Mouse (Mus musculus): ENCODE results near the gene Olfr214.
"Not testable (repeated sequence)": the region's sequence is repeated elsewhere in the genome, so short reads cannot be mapped to it uniquely, and the experiment has no call there.

Olfr214 gene

DNA sequence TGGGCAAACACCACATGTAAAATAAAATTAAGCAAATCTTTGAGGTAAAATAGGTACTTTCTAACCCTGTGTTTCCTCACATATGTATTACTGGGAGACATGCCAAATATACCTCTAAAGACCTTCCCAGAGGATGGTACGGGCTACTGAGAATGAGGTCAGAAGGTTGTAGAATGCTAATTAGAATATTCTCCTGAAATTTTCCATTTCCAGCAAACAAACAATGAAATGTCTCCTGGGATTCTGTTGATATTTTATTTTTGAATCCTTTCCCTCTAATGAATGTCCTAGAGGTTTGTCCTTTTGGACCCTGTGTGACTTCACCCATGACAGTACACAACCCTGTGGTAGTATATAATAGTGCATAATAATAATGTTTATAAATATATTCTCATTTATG, at the start of gene Olfr214:
TSS of gene Olfr214 (plus strand) at position 301 of the 400 bp plus-strand sequence.
- DNase-seq (ENCODE audit: low spot score) = no peak

DNA sequence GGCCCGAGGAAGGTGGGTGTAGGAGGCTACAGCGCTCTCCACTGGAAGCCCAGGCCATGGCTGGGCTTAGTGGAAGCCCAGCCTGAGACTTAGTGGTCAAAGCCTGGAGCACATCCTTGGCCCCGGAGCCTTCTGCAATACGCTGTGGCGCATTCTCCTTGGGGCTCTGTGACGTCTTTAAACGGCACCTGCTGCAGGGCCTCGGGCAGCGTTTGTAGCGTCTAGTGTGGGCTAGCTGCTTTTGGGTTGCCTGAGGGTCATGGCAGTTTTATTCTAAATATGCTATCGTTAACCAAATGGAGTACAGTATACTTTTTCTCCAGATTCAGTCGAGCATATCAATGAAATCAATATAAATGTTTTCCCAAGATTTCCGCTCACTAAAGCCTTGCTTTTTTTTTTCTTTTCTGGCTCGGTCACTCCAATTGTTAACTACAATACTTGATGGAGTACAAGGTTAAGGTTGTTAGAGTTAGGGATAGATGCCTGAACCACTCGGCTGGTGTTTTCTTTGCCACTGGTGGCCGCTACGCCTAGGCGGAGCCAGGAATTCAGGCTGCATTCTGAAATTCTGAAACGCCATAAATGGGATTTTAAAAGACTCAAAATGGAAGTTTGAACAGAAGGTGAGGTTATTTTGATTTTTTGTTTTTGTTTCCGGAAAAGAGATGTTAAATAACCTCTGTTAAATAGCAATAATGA, 47.6 kb upstream of the Olfr214 start, which contains the start of gene Olfr212:
TSS of gene Olfr212 (plus strand) at position 215 of the 702 bp plus-strand sequence.
- DNase-seq (ENCODE audit: low spot score) = not testable (repeated sequence)

DNA sequence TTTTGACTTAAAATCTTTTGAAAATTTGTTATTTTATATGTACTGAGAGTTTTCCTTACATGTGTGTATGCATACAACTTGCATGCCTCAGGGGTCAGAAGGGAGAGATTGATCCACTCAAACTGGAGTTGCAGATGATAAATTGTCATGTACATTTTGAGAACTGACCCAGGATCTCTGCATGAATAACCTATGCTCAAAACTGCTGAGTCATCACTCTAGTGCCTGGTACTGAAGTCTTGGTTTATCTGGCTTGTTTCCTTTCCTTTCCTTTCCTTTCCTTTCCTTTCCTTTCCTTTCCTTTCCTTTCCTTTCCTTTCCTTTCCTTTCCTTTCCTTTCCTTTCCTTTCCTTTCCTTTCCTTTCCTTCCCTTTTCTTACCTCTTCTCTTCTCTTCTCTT, 39.2 kb upstream of the Olfr214 start:
- DNase-seq (ENCODE audit: low spot score) = no peak

DNA sequence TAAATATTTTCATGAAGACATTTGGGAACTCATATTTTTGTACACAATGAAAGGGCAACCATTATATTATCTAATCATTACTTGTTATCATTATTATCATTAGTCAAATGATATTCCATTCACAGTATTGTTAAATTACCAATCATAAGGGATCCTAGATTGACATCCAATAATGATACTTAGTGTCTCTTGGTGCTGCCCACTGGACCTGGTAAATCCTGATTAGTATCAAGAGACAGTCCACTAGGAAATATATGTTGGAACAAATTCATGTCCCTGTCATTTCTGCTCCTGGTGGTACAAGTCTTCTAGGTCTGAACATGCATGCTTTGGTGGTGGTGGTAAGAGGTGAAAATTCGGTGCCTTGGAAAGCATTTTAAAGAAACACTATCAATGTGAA, 15.9 kb upstream of the Olfr214 start, which contains the start of gene Olfr213:
TSS of gene Olfr213 (plus strand) at position 301 of the 400 bp plus-strand sequence.
- DNase-seq (ENCODE audit: low spot score) = no peak

DNA sequence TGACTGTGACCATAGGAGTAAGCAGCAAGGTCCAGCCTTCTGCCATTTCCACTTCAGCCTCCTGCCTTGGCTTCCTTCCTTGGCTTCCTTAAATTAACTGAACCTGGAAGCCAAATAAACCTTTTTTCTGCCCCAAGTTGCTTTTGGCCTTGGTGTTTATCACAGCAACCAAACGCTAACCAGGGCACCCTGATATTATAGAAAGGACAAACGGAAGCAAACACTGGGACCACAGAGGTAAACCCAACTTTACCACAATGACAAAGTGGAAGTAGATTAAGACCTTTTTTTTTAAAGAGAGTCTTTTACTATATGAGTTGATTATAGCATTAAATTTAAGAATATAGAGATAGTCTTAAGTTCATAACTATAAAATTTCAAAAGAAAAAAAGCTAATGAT, 11.5 kb upstream of the Olfr214 start:
- DNase-seq (ENCODE audit: low spot score) = no peak

DNA sequence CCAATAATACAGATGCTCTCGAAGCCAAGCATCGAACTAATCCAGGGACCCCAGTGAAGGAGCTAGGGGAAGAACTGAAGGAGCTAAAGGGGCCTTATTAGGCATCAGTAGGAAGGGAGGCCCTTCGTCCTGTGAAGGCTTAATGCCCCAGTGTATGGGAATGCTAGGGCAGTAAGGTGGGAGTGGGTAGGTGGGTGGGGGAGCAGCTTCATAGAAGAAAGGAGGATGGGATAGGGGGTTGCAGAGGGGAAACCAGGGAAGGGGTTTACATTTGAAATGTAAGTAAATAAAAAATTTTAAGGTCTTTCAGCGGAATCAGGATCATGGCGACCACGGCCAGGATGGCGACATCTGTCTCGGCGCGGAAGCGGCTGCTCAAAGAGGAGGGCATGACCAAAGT, 3.2 kb upstream of the Olfr214 start, which contains the start of gene Gm5580:
TSS of gene Gm5580 (plus strand) at position 301 of the 400 bp plus-strand sequence.
- not testable (repeated sequence) for DNase-seq (ENCODE audit: low spot score)

DNA sequence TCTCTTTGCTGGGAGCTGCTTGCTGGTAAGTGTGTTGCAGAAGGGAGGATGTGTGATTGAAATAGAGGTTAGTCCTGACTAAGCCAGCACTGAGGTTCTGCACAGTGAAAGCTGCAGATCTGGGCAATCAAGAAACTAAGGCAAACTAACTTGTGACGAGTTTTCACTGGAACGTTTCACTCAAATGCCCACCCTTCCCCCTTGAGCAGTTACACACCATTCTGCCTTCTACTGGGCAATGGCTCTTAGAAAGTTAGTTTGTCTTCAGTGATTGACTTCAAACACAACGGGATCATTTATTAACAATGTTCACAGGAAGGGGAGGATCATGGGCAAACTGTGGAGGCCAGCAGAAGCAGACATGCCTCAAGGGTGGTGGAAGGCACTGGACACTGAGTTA, 917 bp downstream of the Olfr214 start:
- DNase-seq (ENCODE audit: low spot score) = no peak

DNA sequence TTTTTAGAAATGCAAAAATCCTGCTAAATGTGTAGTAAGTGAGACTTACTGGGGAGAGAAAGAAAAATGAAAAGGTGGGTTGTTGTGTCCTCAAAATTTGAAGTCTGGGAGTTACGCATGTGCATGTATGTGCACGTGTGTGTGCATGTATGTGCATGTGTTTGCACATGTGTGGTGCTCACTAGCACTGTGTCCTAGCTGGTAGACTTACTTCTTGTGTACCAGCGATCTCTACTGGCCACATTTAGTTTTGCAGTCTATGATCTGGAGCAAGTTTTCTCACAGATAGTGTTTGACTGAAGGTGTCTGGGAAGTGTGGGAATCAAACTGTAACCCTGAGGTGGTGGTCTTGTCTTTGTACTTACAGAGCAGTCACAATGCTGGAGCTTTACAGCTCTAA, 15.8 kb downstream of the Olfr214 start:
- DNase-seq (ENCODE audit: low spot score) = no peak

DNA sequence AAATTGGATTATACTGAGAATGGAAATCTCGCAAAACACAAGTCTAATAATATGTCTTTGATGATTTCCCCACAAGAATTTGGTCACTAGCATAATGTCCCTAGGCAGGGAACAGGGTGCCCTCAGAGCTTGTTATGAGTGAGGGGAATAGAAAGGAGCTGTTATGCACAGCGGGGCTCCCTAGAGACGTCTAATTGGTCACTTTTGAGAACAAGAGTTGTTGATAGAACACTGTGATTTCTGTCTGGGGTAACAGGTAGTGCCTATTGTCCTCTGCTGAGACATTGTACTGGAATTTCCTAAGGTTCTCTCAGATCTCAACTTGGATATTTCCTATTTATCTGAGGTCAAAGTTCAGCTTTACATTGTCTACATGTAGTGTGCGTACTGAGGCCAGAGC, 30.1 kb downstream of the Olfr214 start, which contains the start of gene Olfr215:
TSS of gene Olfr215 (minus strand) at position 101 of the 400 bp plus-strand sequence.
- DNase-seq (ENCODE audit: low spot score) = no peak

DNA sequence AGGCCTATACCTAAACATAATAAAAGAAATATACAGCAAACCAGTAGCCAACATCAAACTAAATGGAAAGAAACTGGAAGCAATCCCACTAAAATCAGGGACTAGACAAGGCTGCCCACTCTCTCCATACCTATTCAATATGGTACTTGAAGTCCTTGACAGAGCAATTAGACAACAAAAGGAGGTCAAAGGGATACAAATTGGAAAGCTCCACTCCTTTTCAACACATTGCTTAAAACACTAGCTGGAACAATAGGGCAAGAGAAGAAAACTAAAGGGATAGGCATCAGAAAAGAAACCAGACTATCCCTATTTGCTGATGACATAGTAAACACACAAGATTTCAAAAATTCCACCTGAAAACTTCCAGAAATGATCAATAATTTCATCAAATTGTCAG, 46.9 kb downstream of the Olfr214 start:
- not testable (repeated sequence) for DNase-seq (ENCODE audit: low spot score)

DNA sequence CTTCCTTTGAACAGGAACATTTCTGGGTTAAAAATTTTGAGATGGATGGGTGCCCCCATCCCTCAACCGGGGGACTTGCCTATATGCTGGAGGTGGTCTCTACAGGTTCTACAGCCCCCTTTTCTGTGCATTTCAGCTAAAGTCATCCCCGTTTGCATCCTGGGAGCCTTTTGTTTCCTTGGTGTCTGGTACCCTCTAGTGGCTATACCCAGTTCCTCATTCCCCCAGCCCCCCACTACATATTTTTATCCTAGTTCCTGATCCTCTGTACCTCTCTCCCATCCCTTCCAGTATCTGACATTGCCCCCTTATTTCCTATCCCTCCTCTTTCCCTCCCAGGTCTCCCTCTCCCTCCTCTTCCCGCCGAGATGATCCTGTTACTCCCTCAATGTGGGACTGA, 53.2 kb downstream of the Olfr214 start:
- DNase-seq (ENCODE audit: low spot score) = no peak
